Mouse (Mus musculus) E14TG2a.4 (cell line): ENCODE data around the gene Nr4a3.

Experiments
- CTCF ChIP-seq: conservative IDR thresholded peaks from 2 replicates; pipeline ENCODE4 v1.5.1; 2014; ENCODE audit warnings: low read length
- NANOG ChIP-seq: IDR thresholded peaks from 2 replicates; pipeline ENCODE4 v1.6.1; 2014; ENCODE audit warnings: borderline replicate concordance, low read length, mixed read lengths
- POU5F1 ChIP-seq: IDR thresholded peaks from 2 replicates; pipeline ENCODE4 v1.6.1; 2014; ENCODE audit warnings: low read length, borderline replicate concordance

GRCm38 (mm10) chr4:48074451-48075240 lies 29.7 kb downstream of the Nr4a3 start:
- no peak for TF ChIP-seq CTCF
- no peak for TF ChIP-seq POU5F1
- TF ChIP-seq NANOG = no peak
